Mouse (Mus musculus) natural killer cell, adult 2 months (primary cell): ENCODE measurements at regions not wholly inside any gene's neighbourhood (a gene's known extent, or its start where the extent isn't known, plus 50 kb on each side); places are given as distances from the start of the nearest gene placed in this dataset.

ENCODE experiments used
- DNase-seq, 2 experiments: peaks; one replicate each; pipeline ENCODE4 v3.0.0; 2022; ENCODE audit warnings: low spot score in 2 of 2

DNA sequence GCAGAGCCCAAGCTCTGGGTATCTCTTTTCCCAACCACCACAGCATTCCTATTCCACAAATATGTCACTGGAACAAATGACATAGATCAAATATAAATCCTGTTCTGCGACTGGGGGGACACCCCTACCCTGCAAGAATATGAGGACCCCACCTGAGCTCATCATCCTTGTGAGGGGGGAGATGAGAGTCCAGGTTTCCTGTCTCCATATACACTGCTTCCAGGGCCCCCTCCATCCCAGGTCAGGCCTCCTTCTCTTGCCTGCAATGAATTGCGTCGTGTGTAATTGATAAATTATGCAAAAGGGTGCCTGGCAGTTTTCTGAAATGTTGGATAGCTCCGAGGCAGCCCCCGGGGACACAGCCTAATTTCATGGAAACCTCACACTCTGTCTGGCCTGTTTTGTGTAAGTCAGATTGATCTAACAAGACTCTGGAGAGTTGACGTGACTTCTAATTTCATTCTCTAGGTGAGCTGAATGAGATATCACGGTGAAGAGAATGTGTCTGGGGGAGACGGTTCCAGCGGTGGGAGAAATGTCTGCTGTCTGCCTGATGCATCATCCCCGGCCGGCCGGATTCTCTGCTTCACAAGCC, 110.3 kb upstream of the Tle3 start:
- DNase-seq = no peak

DNA sequence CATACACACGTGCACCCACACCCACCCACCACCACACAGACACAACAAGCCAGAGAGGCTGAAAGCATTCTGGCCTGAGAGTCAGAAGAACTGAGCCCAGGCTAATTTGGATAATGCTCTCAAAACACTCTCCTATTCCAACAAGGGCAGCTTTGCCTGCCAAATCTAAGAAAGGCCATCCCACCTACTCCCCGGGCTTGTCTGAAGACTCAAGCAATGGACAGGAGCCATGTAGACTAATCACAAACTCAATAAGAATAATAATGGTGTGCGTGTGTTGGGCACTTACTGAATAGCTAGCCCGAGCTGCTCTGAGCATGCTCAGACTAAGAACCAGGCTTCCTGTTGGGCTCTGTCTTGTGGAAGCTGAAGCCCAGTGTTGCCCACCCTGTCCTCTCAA, 108.8 kb upstream of the Tle3 start:
- DNase-seq = no peak

DNA sequence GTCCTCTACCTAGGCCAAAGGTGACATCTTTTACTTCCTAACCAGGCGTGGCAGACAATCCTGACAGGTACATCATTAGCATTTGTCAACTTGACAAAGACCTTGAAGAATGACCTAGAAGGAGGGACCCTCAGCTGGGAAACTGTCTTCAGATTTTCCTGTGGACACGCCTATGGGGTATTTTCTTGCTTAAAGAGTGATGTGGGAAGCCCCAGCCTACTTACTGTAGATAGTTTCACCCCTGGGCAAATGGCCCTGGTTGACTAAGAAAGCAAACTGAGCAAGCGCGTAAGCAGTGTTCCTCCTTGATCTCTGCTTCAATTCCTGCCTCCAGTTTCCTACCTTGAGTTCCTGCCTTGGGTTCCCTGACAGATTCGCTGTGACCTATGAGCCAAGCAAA, 106.7 kb upstream of the Tle3 start:
- DNase-seq = no peak

DNA sequence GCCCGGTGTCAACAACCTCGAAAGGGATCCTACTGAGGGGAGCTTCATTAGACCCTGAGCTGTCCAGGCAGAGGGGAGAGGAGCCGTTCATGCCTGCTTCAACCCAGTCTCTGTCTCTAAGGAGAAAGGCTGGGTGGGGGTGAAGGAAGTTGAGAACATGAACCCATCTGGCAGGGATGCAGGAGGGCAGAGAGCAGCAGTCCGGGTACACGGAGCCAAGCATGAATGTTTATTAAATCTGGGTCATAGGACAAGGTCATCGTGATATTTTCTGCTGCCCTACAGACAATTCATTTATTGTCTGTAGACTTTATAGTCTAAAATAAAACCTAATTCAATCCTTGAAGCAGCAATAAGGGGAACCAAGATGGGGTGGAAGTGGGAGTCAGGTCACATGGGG, 105.2 kb upstream of the Tle3 start:
- no peak for DNase-seq

DNA sequence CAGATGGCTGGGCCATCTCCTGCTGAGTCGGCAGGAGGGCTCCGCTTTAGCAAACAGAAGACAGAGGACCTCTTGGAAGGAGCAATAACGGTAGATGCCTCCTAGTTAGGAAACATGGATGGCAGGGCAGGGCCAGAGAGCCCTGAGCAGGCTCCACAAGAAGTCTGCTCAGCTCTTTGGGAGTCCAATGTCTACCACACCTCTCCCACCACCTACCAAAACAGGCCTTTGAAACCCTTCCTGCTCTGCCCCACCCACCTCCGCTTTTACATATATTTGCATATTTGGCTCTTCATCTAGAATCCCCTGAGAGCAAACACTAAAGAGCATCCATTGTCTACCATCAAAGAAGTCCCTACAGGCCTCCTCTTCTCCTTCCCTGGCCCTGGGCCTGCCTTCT, 104.6 kb upstream of the Tle3 start:
- DNase-seq = no peak

DNA sequence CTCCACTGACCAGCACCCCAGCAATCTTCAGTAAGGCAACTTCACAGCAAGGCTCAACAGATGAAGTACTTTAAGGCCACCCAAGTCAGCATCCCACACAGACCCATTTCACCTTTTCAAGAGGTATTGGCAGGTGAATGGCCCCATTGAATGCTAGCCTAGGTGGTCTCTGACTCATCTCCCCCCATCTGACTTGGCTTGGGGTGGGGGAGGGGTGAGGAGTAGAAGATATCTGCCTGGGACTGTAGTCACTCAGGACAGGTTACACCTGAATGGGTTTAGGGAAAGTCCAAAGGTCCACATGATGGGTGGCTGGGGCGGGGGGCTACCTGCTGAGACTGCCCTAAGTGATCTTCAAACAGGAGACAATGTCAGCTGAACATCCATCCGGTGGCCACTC, 104.0 kb upstream of the Tle3 start:
- no peak for DNase-seq

DNA sequence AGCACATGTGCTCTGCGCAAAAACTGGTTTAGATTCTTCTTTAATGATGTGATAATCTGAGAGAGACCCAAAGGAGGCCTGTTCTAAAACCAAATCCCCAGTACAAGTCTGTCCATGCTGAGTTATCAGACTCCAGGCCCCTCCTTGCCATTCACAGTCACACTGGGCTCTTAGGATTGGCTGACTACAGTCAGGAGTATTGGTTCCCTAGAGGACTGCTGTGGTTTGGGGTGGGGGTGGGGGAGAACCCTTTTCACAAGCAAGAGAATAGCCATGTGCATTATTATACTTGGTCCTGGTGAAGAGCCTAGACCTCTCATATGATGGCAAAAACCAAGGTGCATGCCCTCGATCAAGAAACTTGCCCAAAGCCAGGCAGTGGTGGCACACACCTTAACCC, 103.5 kb upstream of the Tle3 start:
- DNase-seq = no peak

DNA sequence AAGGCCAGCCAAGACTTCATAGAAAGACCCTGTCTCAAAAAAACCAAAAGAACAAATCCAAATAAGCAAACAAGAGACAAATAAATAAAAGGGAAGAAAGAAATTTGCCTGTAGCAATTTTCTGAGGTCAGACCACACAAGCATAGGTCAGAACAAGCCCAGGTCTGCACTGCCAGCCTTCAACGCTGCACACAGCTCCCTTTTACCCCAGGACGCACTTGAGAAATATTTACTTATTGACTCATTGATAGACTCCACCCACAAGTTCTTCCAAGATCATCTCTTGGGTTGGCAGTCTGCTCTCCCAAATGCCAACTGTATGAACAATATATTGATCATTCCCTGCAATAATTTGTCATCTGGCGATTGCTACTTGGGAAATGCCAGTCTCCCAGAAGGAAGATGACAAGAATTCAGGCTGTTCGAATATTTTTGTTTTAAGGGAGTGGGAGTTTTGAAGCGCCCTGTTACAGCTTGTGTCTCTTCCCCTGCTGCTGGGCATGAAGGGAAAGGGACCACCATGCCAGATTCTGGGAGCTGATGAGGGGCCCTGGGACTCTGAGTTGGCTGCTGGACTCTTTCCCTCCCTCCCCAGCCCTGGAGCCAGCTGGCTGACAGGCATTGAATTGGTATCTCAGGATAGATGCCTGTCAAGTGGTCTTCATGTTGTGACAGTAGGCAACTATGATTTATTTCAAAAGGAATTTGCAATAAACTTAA, 102.9 kb upstream of the Tle3 start:
- no peak for DNase-seq

DNA sequence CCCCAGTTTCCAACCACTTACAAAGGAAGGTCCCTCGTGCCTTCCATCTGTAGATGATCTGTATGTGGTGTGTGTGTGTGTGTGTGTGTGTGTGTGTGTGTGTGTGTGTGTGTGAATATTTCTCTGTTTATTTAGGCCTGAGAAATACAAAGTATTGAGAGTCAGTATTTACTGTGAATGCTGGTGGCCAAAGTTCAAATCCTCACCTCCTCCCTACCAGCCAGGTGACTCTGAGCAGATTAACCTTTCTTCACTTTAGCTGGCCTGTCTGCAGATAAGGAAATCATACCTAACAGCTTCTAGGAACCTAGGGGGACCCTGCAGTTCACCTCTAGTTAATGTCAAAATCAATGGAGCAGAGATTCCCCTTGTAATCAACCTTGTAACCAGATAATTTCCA, 100.9 kb upstream of the Tle3 start:
- no peak for DNase-seq

DNA sequence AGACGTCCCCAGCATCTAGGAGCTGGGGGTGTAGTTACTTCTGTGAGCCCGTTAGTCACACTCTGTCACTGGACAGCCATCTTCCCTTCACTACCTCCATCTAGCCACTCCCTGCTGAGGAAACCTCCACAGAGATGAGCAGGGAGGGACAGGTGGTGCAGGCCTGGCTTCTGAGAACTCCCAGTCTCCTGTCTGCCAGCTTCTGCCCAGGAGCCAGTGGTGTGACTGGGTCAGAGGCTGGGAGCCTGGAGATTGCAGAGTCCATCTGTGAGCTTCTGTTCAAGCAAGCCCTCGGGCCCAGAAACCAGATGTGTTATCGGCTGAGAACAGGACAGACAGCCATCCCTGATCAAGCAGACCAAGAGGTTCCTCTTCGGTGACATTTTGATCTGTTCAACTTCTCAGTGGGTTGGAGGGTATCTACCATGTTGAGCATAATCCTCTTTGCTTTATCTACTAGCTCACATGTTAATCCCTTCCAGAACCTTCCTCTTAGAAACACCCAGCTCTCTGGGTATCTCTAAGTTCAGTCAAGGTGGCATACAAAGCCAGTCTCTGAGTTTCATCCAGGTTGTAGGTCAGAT, 100.3 kb upstream of the Tle3 start:
- DNase-seq = no peak

DNA sequence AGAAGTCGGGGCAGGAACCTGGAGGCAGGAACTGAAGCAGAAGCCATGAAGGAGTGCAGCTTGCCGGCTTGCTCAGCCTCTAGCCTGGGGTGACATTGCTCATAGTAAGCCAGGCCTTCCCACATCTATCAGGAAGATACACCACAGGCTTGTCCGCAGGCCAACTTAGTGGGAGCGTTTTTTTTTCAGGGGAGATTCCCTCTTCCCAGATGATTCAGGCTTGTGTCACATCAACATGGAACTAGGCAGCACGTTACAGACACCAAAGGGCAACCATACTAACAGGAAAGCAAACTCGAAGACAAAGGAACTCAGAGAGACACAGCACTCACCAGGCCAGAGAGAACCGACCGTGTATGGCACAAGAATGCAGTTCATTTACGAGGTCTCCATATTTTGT, 98.1 kb upstream of the Tle3 start:
- no peak for DNase-seq

DNA sequence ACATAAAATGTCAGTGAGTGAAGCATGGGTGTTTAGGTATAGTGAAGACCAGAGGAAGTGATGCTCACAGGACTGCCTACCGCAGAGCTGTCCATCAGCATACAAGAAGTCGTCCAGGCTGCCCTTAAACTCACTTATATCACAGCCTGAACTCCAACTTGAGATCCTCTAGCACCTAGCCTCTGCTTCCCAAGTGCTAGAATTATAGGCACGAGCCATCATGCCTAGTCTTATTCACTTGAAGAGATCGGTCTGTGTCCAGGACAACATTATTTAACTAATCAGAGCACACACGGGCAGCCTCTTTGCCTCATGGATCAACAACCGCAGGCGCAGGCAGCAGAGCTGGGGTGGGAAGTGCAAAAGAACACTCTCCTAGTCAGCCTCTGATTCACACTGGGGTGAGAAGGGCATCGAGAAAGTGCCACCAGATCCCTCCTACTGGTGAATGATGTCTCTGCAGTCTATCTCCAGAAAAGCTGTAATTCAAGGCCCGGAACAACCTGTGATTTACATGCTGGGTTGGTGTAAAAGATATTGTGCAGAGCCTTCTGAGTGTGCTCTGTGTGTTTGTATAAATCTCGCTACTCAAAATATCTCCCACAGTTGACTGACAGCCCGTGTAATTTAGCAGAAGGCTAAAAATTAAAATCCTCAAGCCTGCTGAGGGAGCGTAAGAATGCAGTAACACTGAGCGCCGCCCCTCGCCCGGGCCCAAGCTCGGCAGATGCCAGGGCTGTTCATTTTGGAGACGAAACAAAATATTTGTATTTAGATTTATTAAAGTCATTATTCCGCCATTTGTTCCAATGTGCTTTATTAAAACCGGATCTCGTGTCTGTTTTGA, 94.6 kb upstream of the Tle3 start:
- peak; percentile 41 to 67 for DNase-seq

DNA sequence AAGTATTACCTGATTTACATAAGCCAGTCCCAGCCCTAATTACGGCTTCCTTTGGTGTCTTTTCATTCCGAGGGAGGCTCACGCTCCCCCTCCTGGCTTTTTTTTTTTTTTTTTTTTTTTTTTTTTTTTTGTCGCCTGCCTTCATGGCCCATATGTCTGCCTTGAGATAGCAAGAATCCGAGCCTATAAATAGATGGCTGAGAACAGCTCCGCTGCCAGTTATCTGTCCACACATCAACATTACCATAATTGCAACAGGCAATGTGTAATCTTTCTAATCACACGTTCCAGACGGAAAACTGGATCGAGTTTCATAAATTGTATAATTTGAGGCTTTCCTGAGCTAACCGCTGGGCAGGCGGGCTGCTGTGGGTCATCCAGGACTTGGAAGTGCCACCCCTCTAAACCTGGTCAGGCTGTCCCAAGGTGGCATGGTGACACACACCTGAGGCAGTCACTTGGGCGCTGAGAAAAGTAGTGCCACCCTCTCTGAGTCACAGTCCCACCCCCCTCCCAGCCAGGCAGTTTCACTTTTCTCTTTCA, 93.9 kb upstream of the Tle3 start:
- no peak for DNase-seq

DNA sequence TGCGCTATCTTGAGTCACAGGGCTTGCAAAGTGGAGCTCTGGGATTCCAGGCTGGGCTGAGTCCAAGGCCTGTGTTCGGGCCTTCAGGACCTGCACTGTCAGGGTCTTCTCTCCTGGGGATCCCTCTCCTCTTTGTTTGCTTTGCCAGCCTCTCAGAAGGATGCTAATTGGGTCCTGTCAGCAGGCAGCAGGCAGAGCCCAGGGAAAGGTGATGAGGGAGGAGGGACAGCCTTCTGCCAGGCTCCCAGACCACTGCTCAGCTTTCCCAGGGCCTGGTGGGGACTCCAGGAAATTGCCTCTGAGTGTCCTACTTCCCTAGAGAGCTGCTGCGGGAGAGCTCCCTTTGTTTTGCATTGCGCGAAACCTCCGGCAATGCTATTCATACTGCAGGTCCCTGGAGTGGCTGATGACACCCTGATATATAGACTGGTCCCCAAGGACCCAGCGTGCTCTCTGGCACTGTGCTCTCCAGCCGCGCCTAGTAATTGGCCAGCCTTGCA, 93.1 kb upstream of the Tle3 start:
- DNase-seq = no peak

DNA sequence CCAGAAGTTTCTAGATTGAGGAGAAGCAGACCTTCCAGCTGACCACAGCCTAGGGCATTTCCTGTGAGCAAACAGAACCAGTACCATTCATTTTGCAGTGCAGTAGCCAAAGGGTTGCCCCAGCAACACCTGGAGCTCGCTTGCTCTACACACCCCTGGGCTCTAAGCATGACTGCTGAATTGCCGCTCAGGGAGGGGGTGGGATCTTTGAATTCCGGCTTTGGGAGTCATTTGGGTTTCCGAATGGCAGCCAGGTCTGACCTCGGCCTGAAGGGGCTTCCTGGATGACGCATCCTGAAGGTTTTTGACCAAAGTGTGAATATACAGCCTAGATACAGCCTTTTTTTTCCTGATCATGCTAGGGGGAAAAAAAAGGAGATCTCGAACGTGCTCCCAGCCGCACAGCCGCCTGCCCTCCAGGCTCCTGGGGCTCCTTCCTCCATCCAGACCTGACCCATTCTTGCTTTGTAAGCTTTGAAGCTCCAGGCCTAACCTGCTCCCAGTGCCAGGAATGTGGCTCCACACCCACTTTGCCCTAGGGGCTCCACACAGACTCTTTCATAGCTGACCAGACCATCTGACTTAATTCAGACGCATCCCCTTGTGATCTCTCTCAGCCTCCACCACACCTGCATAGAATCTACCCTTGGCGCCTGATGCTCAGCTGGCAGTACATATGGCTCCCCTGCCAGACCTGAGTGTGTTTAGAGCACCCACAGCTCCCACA, 91.1 kb upstream of the Tle3 start:
- no peak for DNase-seq

DNA sequence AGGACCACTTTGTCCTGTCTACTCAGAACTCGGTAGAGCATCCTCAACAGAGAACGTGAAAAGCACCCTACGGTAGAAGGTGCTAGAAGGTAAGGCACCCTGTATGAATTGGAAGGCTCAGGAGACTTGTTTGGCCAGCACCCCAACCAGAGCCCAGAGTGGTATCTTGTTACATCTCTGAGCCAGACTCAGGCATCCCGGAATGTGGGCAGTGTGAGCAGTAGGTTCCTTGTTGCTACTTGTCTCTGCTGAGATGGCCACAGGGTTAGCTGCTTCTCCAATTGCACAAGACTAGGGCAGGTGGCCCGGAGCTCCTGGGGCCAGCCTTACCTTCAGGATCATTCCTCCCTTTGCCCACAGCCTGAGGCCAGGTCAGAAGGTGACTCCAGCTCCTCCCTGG, 88.9 kb upstream of the Tle3 start:
- DNase-seq = no peak

DNA sequence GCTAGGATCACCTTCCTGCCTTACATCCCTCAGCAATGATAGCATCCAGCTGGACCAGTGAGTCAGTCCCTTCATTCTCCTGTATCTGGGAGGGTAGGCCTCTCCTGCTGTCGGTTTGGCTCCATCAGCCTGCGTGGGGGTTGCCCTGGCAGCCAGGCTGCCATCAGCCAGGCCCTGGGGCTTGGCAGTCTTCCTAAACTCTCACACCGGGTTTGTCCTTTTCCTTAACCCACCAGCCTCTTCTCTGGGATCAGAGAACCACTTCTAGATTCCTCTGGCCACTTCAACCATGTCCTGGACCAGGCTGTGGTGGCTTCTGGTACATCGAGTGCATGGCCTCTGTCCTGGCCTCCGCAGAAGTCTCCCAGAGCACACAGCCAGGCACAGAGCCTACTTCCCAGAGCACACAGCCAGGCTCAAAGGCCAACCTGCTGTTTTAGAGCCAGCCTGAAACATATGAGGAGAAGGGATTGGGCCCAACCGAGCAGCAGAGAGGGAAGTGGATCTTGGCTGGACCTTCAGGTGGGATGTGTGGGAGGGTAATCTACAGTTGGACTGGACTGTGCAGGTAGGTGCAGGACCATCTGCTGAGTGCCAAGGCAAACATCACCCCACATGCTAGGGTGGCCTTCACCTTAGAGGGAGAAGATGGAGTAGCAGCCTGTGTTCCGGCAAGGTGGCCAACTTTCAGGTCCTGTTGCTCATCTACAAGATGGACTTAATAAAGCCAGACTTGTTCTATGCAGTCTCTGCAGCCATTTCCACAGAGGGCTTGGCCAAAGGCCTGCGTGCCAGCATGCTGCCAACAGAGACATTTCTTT, 87.8 kb upstream of the Tle3 start:
- DNase-seq = no peak

DNA sequence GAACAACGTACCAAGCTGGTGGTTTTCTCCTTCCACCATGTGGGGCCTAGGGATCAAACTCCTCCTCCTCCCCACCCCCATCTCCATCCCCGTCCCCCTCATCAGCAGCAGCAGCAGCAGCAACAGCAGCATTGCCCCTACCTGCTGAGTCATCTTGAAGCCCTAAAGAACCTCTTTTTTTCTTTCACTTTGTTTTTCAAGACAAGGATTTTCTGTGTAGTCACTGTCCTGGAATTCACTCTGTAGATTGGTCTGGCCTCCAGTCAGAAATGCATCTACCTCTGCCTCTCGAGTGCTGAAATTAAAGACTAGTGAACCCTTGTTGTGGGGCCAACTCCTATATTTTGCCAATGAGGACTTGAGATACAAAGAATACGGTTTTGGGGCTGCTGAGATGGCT, 85.6 kb upstream of the Tle3 start:
- no peak for DNase-seq

DNA sequence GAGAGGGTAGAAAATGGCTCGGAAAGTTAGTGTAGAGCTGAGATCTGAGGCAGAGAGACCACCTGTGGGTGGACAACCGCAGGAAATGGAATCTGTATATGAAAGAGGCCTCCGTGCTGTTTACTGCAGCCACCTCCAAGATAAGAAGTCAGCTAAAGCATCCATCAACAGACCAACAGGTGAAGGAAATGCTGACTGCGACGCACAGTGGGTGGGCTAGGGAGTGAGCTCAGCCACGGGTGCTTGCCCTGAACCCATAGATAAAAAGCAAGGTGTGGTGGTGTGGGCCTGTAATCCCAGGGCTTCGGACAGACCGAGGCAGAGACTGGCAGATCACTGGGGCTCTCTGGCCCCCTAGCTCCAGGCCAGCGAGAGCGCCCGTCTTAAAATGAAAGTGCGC, 83.0 kb upstream of the Tle3 start:
- DNase-seq = no peak

DNA sequence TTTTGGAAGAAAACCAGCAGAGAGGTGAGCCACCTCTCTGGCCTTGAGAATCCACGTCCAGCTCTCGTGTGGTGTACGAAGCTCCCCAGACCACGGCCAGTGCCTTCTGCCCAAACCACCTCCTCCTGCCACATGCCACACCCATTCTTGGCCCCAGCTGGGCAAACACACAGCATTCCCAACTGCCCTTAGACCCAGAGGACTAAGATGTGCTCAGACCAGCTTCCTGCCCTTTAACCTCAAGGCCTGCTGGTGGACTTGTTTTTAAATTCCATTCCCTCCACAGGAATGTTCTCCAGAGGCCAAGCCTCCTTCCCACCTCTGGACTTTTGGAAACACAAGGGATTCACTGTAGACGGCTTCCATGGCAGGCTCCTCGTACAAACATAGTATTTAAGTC, 82.5 kb upstream of the Tle3 start:
- no peak for DNase-seq

DNA sequence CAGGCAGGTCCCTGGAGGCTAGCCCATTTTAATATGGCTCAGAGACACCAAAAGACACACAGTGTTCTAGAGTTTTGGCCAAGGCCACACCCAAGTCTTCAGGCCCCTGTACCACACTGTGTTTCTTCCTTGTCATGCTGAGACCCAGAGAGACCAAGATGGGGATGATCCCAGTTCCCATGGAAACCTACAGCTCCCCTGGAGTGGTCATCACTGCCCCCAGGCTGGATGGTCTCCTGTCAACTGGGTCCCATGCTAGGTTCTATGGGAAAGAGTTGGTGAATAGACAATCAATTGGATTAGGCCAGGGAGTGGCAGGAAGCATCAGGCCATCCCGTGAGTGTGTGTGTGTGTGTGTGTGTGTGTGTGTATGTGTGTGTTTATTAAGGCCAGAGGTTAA, 80.5 kb upstream of the Tle3 start:
- no peak for DNase-seq
